Mouse (Mus musculus): ENCODE data around the gene 4930539E08Rik.

Gene 4930539E08Rik

GRCm38 (mm10) chr17:28929369-28929768 lies 14.2 kb upstream of the 4930539E08Rik start:
- DNase-seq: no peak

GRCm38 (mm10) chr17:28928004-28928403 lies 12.9 kb upstream of the 4930539E08Rik start:
- DNase-seq: no peak

- peak in 1 of 2 experiments; percentile 59 for DNase-seq
These were observed 11.9 kb upstream of the 4930539E08Rik start for GRCm38 (mm10) chr17:28926866-28927635.

- peak; percentile 63 to 85 for DNase-seq
These were observed 11.3 kb upstream of the 4930539E08Rik start for GRCm38 (mm10) chr17:28926380-28926779.

GRCm38 (mm10) chr17:28924957-28925595 lies 10.0 kb upstream of the 4930539E08Rik start:
- no peak for DNase-seq

GRCm38 (mm10) chr17:28922096-28922495 lies 7.0 kb upstream of the 4930539E08Rik start:
- no peak for DNase-seq

- DNase-seq: no peak
These were observed 6.0 kb upstream of the 4930539E08Rik start for GRCm38 (mm10) chr17:28921086-28921485.

GRCm38 (mm10) chr17:28916520-28916919 lies 1.4 kb upstream of the 4930539E08Rik start:
- DNase-seq: no peak

- DNase-seq: no peak
These were observed 1.2 kb downstream of the 4930539E08Rik start for GRCm38 (mm10) chr17:28913940-28914339.

- DNase-seq: peak; percentile 75 to 87
These were observed 1.9 kb downstream of the 4930539E08Rik start for GRCm38 (mm10) chr17:28913200-28913599.

GRCm38 (mm10) chr17:28910139-28910538 lies 5.0 kb downstream of the 4930539E08Rik start:
- peak; percentile 51 to 61 for DNase-seq

GRCm38 (mm10) chr17:28909252-28909941 lies 5.7 kb downstream of the 4930539E08Rik start:
- peak in 1 of 2 experiments; percentile 63 for DNase-seq

- no peak for DNase-seq
These were observed 7.2 kb downstream of the 4930539E08Rik start for GRCm38 (mm10) chr17:28907959-28908358.

GRCm38 (mm10) chr17:28905377-28905916 lies 9.7 kb downstream of the 4930539E08Rik start:
- DNase-seq: no peak

- DNase-seq: peak in 1 of 2 experiments; percentile 73
These were observed 10.4 kb downstream of the 4930539E08Rik start for GRCm38 (mm10) chr17:28904546-28905376.

GRCm38 (mm10) chr17:28901559-28901958 lies 13.6 kb downstream of the 4930539E08Rik start:
- DNase-seq: no peak

GRCm38 (mm10) chr17:28899427-28899826 lies 15.7 kb downstream of the 4930539E08Rik start:
- DNase-seq: no peak

GRCm38 (mm10) chr17:28898249-28898648 lies 16.9 kb downstream of the 4930539E08Rik start:
- DNase-seq: no peak

GRCm38 (mm10) chr17:28897817-28898216 lies 17.3 kb downstream of the 4930539E08Rik start:
- no peak for DNase-seq

GRCm38 (mm10) chr17:28896095-28896780 lies 18.9 kb downstream of the 4930539E08Rik start:
- DNase-seq: no peak

- no peak for DNase-seq
These were observed 19.8 kb downstream of the 4930539E08Rik start for GRCm38 (mm10) chr17:28895217-28895875.

Measured in kidney, adult 8-10 months (tissue).